Mouse (Mus musculus): ENCODE measurements around the gene Rnase2b. TPM values are rescaled to one million over a fixed set of nuclear protein-coding genes. Genes with fewer than 3 reads are reported as not detected.

Rnase2b gene
- polyA plus RNA-seq, 1 experiment: not detected

- H3K4me3 ChIP-seq (ENCODE audit: insufficient read depth, low read length): no peak overlapping the region
- H3K27ac ChIP-seq (ENCODE audit: insufficient read depth, low read depth, low read length): 0 out of 2 replicates have a peak overlapping the region, but pooled peaks have one; percentile 16
- H3K4me1 ChIP-seq (ENCODE audit: control insufficient read depth, insufficient read depth, low read length): peaks cover 26% of the 10 kb centered on the region
- TF ChIP-seq CTCF (IDR thresholded peaks at IDR 0.05; ENCODE audit: low read depth, low read length): no peak
- no peak for TF ChIP-seq POLR2A (IDR thresholded peaks at IDR 0.05; ENCODE audit: borderline replicate concordance, low read depth, low read length)
These were observed 29.7 kb upstream of the Rnase2b start for GRCm38 (mm10) chr14:51132372-51132771.

GRCm38 (mm10) chr14:51140342-51140741 is 21.7 kb upstream of the Rnase2b start:
- Histone ChIP-seq H3K4me1 (ENCODE audit: control insufficient read depth, insufficient read depth, low read length) (peaks cover 14% of the 10 kb centered on the region), H3K4me3 (ENCODE audit: insufficient read depth, low read length) (no peak overlapping the region), H3K27ac (ENCODE audit: insufficient read depth, low read depth, low read length) (no peak overlapping the region)
- no peak for TF ChIP-seq POLR2A (IDR thresholded peaks at IDR 0.05; ENCODE audit: borderline replicate concordance, low read depth, low read length)
- no peak for TF ChIP-seq CTCF (IDR thresholded peaks at IDR 0.05; ENCODE audit: low read depth, low read length)

GRCm38 (mm10) chr14:51142119-51142518 is 19.9 kb upstream of the Rnase2b start:
- Histone ChIP-seq H3K4me1 (ENCODE audit: control insufficient read depth, insufficient read depth, low read length) (peaks cover 14% of the 10 kb centered on the region), H3K27ac (ENCODE audit: insufficient read depth, low read depth, low read length) (no peak overlapping the region), H3K4me3 (ENCODE audit: insufficient read depth, low read length) (no peak overlapping the region)
- no peak for TF ChIP-seq POLR2A (IDR thresholded peaks at IDR 0.05; ENCODE audit: borderline replicate concordance, low read depth, low read length)
- no peak for TF ChIP-seq CTCF (IDR thresholded peaks at IDR 0.05; ENCODE audit: low read depth, low read length)

- TF ChIP-seq CTCF (IDR thresholded peaks at IDR 0.05; ENCODE audit: low read depth, low read length): no peak
- no peak for TF ChIP-seq POLR2A (IDR thresholded peaks at IDR 0.05; ENCODE audit: borderline replicate concordance, low read depth, low read length)
- no peak overlapping the region for H3K4me3 ChIP-seq (ENCODE audit: insufficient read depth, low read length)
- H3K27ac ChIP-seq (ENCODE audit: insufficient read depth, low read depth, low read length): no peak overlapping the region
- H3K4me1 ChIP-seq (ENCODE audit: control insufficient read depth, insufficient read depth, low read length): peaks cover 14% of the 10 kb centered on the region
These were observed 19.5 kb upstream of the Rnase2b start for GRCm38 (mm10) chr14:51142568-51142967.

- TF ChIP-seq CTCF (IDR thresholded peaks at IDR 0.05; ENCODE audit: low read depth, low read length) (no peak), POLR2A (IDR thresholded peaks at IDR 0.05; ENCODE audit: borderline replicate concordance, low read depth, low read length) (no peak)
- Histone ChIP-seq H3K4me3 (ENCODE audit: insufficient read depth, low read length) (no peak overlapping the region), H3K4me1 (ENCODE audit: control insufficient read depth, insufficient read depth, low read length) (peaks cover 14% of the 10 kb centered on the region), H3K27ac (ENCODE audit: insufficient read depth, low read depth, low read length) (no peak overlapping the region)
These were observed 18.8 kb upstream of the Rnase2b start for GRCm38 (mm10) chr14:51143287-51143686.

- no peak for TF ChIP-seq CTCF (IDR thresholded peaks at IDR 0.05; ENCODE audit: low read depth, low read length)
- no peak for TF ChIP-seq POLR2A (IDR thresholded peaks at IDR 0.05; ENCODE audit: borderline replicate concordance, low read depth, low read length)
- Histone ChIP-seq H3K4me3 (ENCODE audit: insufficient read depth, low read length) (no peak overlapping the region), H3K27ac (ENCODE audit: insufficient read depth, low read depth, low read length) (no peak overlapping the region), H3K4me1 (ENCODE audit: control insufficient read depth, insufficient read depth, low read length) (peaks cover 14% of the 10 kb centered on the region)
These were observed 18.1 kb upstream of the Rnase2b start for GRCm38 (mm10) chr14:51143937-51144336.

- no peak for TF ChIP-seq CTCF (IDR thresholded peaks at IDR 0.05; ENCODE audit: low read depth, low read length)
- no peak for TF ChIP-seq POLR2A (IDR thresholded peaks at IDR 0.05; ENCODE audit: borderline replicate concordance, low read depth, low read length)
- no peak overlapping the region for H3K27ac ChIP-seq (ENCODE audit: insufficient read depth, low read depth, low read length)
- no peak overlapping the region for H3K4me3 ChIP-seq (ENCODE audit: insufficient read depth, low read length)
- H3K4me1 ChIP-seq (ENCODE audit: control insufficient read depth, insufficient read depth, low read length): peaks cover 14% of the 10 kb centered on the region
These were observed 17.6 kb upstream of the Rnase2b start for GRCm38 (mm10) chr14:51144451-51144850.

- no peak for TF ChIP-seq CTCF (IDR thresholded peaks at IDR 0.05; ENCODE audit: low read depth, low read length)
- TF ChIP-seq POLR2A (IDR thresholded peaks at IDR 0.05; ENCODE audit: borderline replicate concordance, low read depth, low read length): no peak
- Histone ChIP-seq H3K4me3 (ENCODE audit: insufficient read depth, low read length) (no peak overlapping the region), H3K4me1 (ENCODE audit: control insufficient read depth, insufficient read depth, low read length) (peaks cover 6% of the 10 kb centered on the region), H3K27ac (ENCODE audit: insufficient read depth, low read depth, low read length) (no peak overlapping the region)
These were observed 16.5 kb upstream of the Rnase2b start for GRCm38 (mm10) chr14:51145521-51145920.

GRCm38 (mm10) chr14:51146685-51147084 is 15.4 kb upstream of the Rnase2b start, which contains the start of gene Rnase1:
TSS of gene Rnase1 (minus strand) at chr14:51146785.
- Histone ChIP-seq H3K27ac (ENCODE audit: insufficient read depth, low read depth, low read length) (no peak within 1 kb of the TSS), H3K4me1 (ENCODE audit: control insufficient read depth, insufficient read depth, low read length) (peaks cover 2% of the 10 kb centered on the region; the same call in 1 of the 2 replicates), H3K4me3 (ENCODE audit: insufficient read depth, low read length) (no peak within 1 kb of the TSS)
- no peak for TF ChIP-seq CTCF (IDR thresholded peaks at IDR 0.05; ENCODE audit: low read depth, low read length)
- no peak for TF ChIP-seq POLR2A (IDR thresholded peaks at IDR 0.05; ENCODE audit: borderline replicate concordance, low read depth, low read length)

GRCm38 (mm10) chr14:51148006-51148405 is 14.1 kb upstream of the Rnase2b start:
- Histone ChIP-seq H3K4me1 (ENCODE audit: control insufficient read depth, insufficient read depth, low read length) (peaks cover 2% of the 10 kb centered on the region; the same call in 1 of the 2 replicates), H3K27ac (ENCODE audit: insufficient read depth, low read depth, low read length) (no peak overlapping the region), H3K4me3 (ENCODE audit: insufficient read depth, low read length) (no peak overlapping the region)
- TF ChIP-seq POLR2A (IDR thresholded peaks at IDR 0.05; ENCODE audit: borderline replicate concordance, low read depth, low read length) (no peak), CTCF (IDR thresholded peaks at IDR 0.05; ENCODE audit: low read depth, low read length) (no peak)

GRCm38 (mm10) chr14:51149164-51149563 is 12.9 kb upstream of the Rnase2b start:
- Histone ChIP-seq H3K4me1 (ENCODE audit: control insufficient read depth, insufficient read depth, low read length) (no peaks in the 10 kb centered on the region), H3K27ac (ENCODE audit: insufficient read depth, low read depth, low read length) (no peak overlapping the region), H3K4me3 (ENCODE audit: insufficient read depth, low read length) (no peak overlapping the region)
- TF ChIP-seq POLR2A (IDR thresholded peaks at IDR 0.05; ENCODE audit: borderline replicate concordance, low read depth, low read length): no peak
- TF ChIP-seq CTCF (IDR thresholded peaks at IDR 0.05; ENCODE audit: low read depth, low read length): no peak

Measured in bone marrow macrophage, adult 2 months (primary cell).